Mouse (Mus musculus): ENCODE measurements at regions not wholly inside any gene's neighbourhood (a gene's known extent, or its start where the extent isn't known, plus 50 kb on each side); places are given as distances from the start of the nearest gene placed in this dataset.

GRCm38 (mm10) chr3:148603276-148603675 lies 387.1 kb downstream of the Adgrl2 start:
- TF ChIP-seq CTCF (IDR thresholded peaks at IDR 0.05; ENCODE audit: borderline replicate concordance, insufficient read depth, low read length) (no peak), POLR2A (IDR thresholded peaks at IDR 0.05; ENCODE audit: low read depth, low read length) (no peak)

Measured in embryonic fibroblast, embryonic 13.5 days (primary cell).